Mouse (Mus musculus): Measurements from ENCODE around the gene Vps33b. TPM values are rescaled to one million over a fixed set of nuclear protein-coding genes. Genes with fewer than 3 reads are reported as not detected.

Vps33b gene
- polyA plus RNA-seq, 1 experiment from 2014 or later = 4.4 TPM

DNA sequence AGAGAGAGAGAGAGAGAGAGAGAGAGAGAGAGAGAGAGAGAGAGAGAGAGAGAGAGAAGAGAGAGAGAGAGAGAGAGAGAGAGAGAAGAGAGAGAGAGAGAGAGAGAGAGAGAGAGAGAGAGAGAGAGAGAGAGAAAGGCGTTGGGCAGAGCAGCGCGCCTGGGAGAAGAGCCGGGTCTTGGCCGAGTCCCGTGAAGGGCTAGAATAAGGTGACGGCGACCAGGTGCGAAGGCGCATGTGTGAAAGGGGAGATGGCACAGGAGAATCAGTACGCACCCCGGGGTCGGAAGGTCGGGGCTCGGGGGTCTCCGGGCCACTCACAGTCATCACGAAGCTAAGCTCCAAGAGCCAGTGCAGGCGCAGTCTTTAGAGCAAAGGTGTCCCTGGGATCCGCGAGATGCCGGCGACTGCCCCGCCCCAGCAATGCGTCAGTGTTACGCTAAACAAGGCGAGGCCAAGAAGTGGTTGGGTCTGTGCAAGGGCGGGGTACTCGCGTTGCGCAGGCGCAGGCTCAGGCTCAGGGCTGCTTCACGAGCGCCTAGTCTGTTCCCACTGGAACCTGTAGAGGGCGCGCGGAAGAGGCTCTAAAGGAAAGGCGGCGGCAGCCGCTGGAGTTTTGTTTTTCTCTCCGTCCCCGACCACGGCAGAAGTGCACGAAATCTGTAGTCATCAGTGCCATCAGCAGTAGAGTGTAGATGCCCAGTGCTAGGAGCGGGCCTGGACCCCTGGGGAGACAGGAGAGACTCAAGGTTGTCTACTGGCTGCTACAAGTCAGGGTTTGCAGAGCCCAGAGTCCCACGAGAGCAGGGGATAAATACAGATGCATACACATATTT, 70.6 kb downstream of the Vps33b start:
- H3K27ac ChIP-seq (replicated peaks) = peak overlapping the region; percentile 86
- peak overlapping the region; percentile 80 for H3K4me2 ChIP-seq
- peak; percentile 98 for ATAC-seq (ENCODE audit: insufficient read depth)
- H3K4me1 ChIP-seq (replicated peaks) = peaks cover 48% of the 10 kb centered on the region
- under 1% methylated on average over 45 of the region's 45 CpGs for WGBS (ENCODE audit: insufficient replicate concordance)
- peaks cover 23% of the 10 kb centered on the region for H3K36me3 ChIP-seq (replicated peaks)
- H3K9me3 ChIP-seq (replicated peaks) = no peaks in the 10 kb centered on the region
- H3K4me3 ChIP-seq (replicated peaks) = peak overlapping the region; percentile 72
- H3K27me3 ChIP-seq = peaks cover 9% of the 10 kb centered on the region; the same call in 1 of the 2 replicates
- H3K9ac ChIP-seq = peak overlapping the region; percentile 68

DNA sequence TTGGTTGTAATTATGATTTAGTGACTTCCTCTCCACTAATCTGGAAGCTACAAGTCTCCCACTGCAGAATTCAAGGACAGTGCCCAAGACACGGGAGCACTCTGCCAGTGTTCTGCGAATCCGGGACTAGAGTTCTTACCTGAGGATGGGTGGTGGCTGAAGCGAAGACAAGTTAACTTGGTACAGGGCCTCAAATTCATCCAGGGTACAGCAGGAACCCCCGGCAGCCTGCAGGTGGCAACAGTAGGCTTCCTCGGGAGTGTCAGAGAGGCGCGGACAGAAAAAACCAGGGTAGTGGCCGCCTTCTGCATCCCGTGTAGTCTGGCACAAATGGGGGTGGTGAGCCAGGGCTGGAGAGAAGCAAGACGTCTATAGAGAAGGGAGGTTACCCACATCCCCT, 71.3 kb downstream of the Vps33b start, which contains the start of gene Unc45a:
TSS of gene Unc45a (minus strand) at position 213 of the 400 bp plus-strand sequence.
- Histone ChIP-seq H3K9ac (peak within 1 kb of the TSS; percentile 68), H3K4me2 (peak within 1 kb of the TSS; percentile 80), H3K36me3 (replicated peaks) (peaks cover 15% of the 10 kb centered on the region), H3K27me3 (peaks cover 9% of the 10 kb centered on the region; the same call in 1 of the 2 replicates), H3K4me1 (replicated peaks) (peaks cover 48% of the 10 kb centered on the region), H3K9me3 (replicated peaks) (no peaks in the 10 kb centered on the region), H3K4me3 (replicated peaks) (peak within 1 kb of the TSS; percentile 72), H3K27ac (replicated peaks) (peak within 1 kb of the TSS; percentile 86)
- WGBS (ENCODE audit: insufficient replicate concordance) = 2% methylated on average over 11 of the region's 11 CpGs
- peak; percentile 43 for ATAC-seq (ENCODE audit: insufficient read depth)

Other genes starting within 250 kb of the Vps33b start
- gene Zfp710, start 244.8 kb upstream of the Vps33b start, polyA plus RNA-seq (2015; fragmentation: Nextera tagmentation; extraction: Ambion mirVana) = 5.6 and 7.4 TPM in 2 replicates
- 175 and 206 TPM in 2 replicates for gene Idh2, start 154.3 kb upstream of the Vps33b start, polyA plus RNA-seq (2015; fragmentation: Nextera tagmentation; extraction: Ambion mirVana)
- gene Sema4b, start 82.8 kb upstream of the Vps33b start, polyA plus RNA-seq (2015; fragmentation: Nextera tagmentation; extraction: Ambion mirVana) = 15.2 and 15.5 TPM in 2 replicates
- 84.7 and 85.0 TPM in 2 replicates for gene Cib1, start 36.8 kb upstream of the Vps33b start, polyA plus RNA-seq (2015; fragmentation: Nextera tagmentation; extraction: Ambion mirVana)
- gene Gdpgp1, start 36.8 kb upstream of the Vps33b start, polyA plus RNA-seq (2015; fragmentation: Nextera tagmentation; extraction: Ambion mirVana) = 2.0 and 2.1 TPM in 2 replicates
- gene Ttll13, start 23.3 kb upstream of the Vps33b start, polyA plus RNA-seq (2015; fragmentation: Nextera tagmentation; extraction: Ambion mirVana) = 0.16 and 0.20 TPM in 2 replicates
- gene Ngrn, start 8.4 kb upstream of the Vps33b start, polyA plus RNA-seq (2015; fragmentation: Nextera tagmentation; extraction: Ambion mirVana) = 25.4 and 28.3 TPM in 2 replicates
- 126 and 128 TPM in 2 replicates for gene Prc1, start 24.8 kb downstream of the Vps33b start, polyA plus RNA-seq (2015; fragmentation: Nextera tagmentation; extraction: Ambion mirVana)
- gene Rccd1, start 54.8 kb downstream of the Vps33b start, polyA plus RNA-seq (2015; fragmentation: Nextera tagmentation; extraction: Ambion mirVana) = 2.8 and 3.1 TPM in 2 replicates
- gene Unc45a, start 71.4 kb downstream of the Vps33b start, polyA plus RNA-seq (2015; fragmentation: Nextera tagmentation; extraction: Ambion mirVana) = 8.9 and 9.4 TPM in 2 replicates
- gene Hddc3, start 73.5 kb downstream of the Vps33b start, polyA plus RNA-seq (2015; fragmentation: Nextera tagmentation; extraction: Ambion mirVana) = 3.1 and 3.5 TPM in 2 replicates
- gene Man2a2, start 101.7 kb downstream of the Vps33b start, polyA plus RNA-seq (2015; fragmentation: Nextera tagmentation; extraction: Ambion mirVana) = 2.5 and 3.6 TPM in 2 replicates
- gene Fes, start 118.3 kb downstream of the Vps33b start, polyA plus RNA-seq (2015; fragmentation: Nextera tagmentation; extraction: Ambion mirVana) = 16.6 and 19.2 TPM in 2 replicates
- gene Furin, start 135.8 kb downstream of the Vps33b start, polyA plus RNA-seq (2015; fragmentation: Nextera tagmentation; extraction: Ambion mirVana) = 8.0 and 9.8 TPM in 2 replicates

Data from liver, embryonic 15.5 days (tissue).